Mouse (Mus musculus): ENCODE data around the gene Rabgap1l. TPM values are rescaled to one million over a fixed set of nuclear protein-coding genes. Genes with fewer than 3 reads are reported as not detected.

The Rabgap1l gene
- polyA plus RNA-seq, 1 experiment: 85.7 TPM

GRCm38 (mm10) chr1:160351146-160351879, 441.7 kb downstream of the Rabgap1l start:
- H3K27me3 ChIP-seq (replicated peaks): no peaks in the 10 kb centered on the region
- H3K4me1 ChIP-seq: peaks cover 27% of the 10 kb centered on the region
- H3K36me3 ChIP-seq (replicated peaks; ENCODE audit: low read length): no peaks in the 10 kb centered on the region
- no peaks in the 10 kb centered on the region for H3K9me3 ChIP-seq
- TF ChIP-seq FLI1 (IDR thresholded peaks at IDR 0.05; ENCODE audit: low read length) (no peak), GATA1 (IDR thresholded peaks at IDR 0.05; ENCODE audit: borderline replicate concordance, low read length) (no peak)
- H3K4me3 ChIP-seq (replicated peaks): peak overlapping the region; percentile 67

- Histone ChIP-seq H3K9me3 (no peaks in the 10 kb centered on the region), H3K4me3 (replicated peaks) (no peak overlapping the region), H3K36me3 (replicated peaks; ENCODE audit: low read length) (peaks cover 11% of the 10 kb centered on the region), H3K4me1 (peaks cover 34% of the 10 kb centered on the region), H3K27me3 (replicated peaks) (no peaks in the 10 kb centered on the region)
- TF ChIP-seq GATA1 (IDR thresholded peaks at IDR 0.05; ENCODE audit: borderline replicate concordance, low read length) (no peak), FLI1 (IDR thresholded peaks at IDR 0.05; ENCODE audit: low read length) (no peak)
Measured at GRCm38 (mm10) chr1:160340653-160341052, 452.4 kb downstream of the Rabgap1l start.

- TF ChIP-seq GATA1 (IDR thresholded peaks at IDR 0.05; ENCODE audit: borderline replicate concordance, low read length) (no peak), FLI1 (IDR thresholded peaks at IDR 0.05; ENCODE audit: low read length) (no peak)
- Histone ChIP-seq H3K4me1 (peaks cover 34% of the 10 kb centered on the region), H3K27me3 (replicated peaks) (no peaks in the 10 kb centered on the region), H3K36me3 (replicated peaks; ENCODE audit: low read length) (peaks cover 11% of the 10 kb centered on the region), H3K4me3 (replicated peaks) (no peak overlapping the region), H3K9me3 (no peaks in the 10 kb centered on the region)
Measured at GRCm38 (mm10) chr1:160339374-160339773, 453.6 kb downstream of the Rabgap1l start.

DNA sequence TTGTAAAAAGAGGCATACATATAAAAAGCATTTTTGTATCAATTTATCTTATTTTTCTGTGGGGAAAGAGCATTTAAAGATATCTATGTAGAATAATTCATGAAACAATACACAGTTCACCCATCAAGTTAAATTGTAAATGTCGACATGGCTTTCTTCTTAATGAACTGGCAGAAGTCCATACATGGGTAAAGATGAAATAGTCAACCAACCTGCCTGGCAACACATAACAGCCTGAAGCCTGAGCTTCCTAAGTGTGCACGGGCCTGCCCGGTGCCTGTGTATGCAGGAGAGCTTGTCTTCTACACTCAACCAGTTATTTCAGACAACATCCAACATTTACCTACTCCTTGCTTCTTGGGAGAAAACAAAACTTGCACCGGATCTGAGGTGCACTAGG, 458.2 kb downstream of the Rabgap1l start:
- TF ChIP-seq FLI1 (IDR thresholded peaks at IDR 0.05; ENCODE audit: low read length) (no peak), GATA1 (IDR thresholded peaks at IDR 0.05; ENCODE audit: borderline replicate concordance, low read length) (no peak)
- H3K4me3 ChIP-seq (replicated peaks): no peak overlapping the region

DNA sequence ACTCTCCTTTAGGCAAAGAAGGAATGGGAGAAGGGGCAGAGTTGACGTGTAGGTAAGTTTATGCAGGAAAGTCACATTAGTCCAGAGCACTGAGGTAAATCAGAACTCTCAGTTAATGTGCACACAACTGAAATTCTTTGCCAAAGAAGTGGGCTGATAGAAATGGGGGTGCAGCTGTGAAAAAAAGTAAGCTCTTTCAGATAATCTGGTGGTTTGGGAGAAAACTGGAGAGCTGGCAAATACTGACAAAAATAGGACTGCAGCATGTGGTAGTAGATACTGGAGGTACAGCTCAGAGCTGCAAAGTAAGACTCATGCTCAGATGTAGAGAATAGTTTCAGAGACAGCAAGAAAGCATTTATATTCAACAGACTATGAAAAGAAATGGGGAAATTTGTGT, 462.2 kb downstream of the Rabgap1l start:
- H3K36me3 ChIP-seq (replicated peaks; ENCODE audit: low read length): no peaks in the 10 kb centered on the region
- H3K4me1 ChIP-seq: peaks cover 75% of the 10 kb centered on the region
- no peaks in the 10 kb centered on the region for H3K9me3 ChIP-seq
- TF ChIP-seq GATA1 (IDR thresholded peaks at IDR 0.05; ENCODE audit: borderline replicate concordance, low read length) (no peak), FLI1 (IDR thresholded peaks at IDR 0.05; ENCODE audit: low read length) (no peak)
- H3K4me3 ChIP-seq (replicated peaks): peak overlapping the region; percentile 35
- no peaks in the 10 kb centered on the region for H3K27me3 ChIP-seq (replicated peaks)

More for the DNA sequence above, 458.2 kb downstream of the Rabgap1l start:
- H3K9me3 ChIP-seq: no peaks in the 10 kb centered on the region
- no peaks in the 10 kb centered on the region for H3K27me3 ChIP-seq (replicated peaks)
- H3K4me1 ChIP-seq: peaks cover 63% of the 10 kb centered on the region
- peaks cover 3% of the 10 kb centered on the region for H3K36me3 ChIP-seq (replicated peaks; ENCODE audit: low read length)

- Histone ChIP-seq H3K4me1 (peaks cover 81% of the 10 kb centered on the region), H3K4me3 (replicated peaks) (peak overlapping the region; percentile 75), H3K36me3 (replicated peaks; ENCODE audit: low read length) (no peaks in the 10 kb centered on the region), H3K27me3 (replicated peaks) (no peaks in the 10 kb centered on the region), H3K9me3 (no peaks in the 10 kb centered on the region)
- TF ChIP-seq FLI1 (IDR thresholded peaks at IDR 0.05; ENCODE audit: low read length): no peak
- no peak for TF ChIP-seq GATA1 (IDR thresholded peaks at IDR 0.05; ENCODE audit: borderline replicate concordance, low read length)
Measured at GRCm38 (mm10) chr1:160330222-160330621, 462.8 kb downstream of the Rabgap1l start.

DNA sequence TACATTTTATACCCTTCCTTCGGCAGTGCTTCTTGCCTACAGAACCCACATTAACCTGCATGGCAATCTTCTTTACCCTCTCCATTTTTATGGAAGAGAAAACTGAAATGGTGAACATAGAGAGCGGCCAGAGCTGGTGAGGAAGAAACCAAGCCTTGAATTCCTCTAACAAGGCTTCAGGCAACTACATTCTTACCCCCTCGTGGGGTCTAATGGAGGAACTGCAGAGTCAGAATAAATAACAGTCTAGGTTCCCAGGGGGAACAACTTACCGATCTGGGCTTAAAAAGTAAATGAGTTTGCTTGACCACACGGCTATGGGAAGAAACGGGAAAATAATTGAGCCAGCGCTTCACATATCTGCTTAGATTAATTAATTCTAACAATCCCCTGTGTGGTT, 463.2 kb downstream of the Rabgap1l start:
- Histone ChIP-seq H3K27me3 (replicated peaks) (no peaks in the 10 kb centered on the region), H3K36me3 (replicated peaks; ENCODE audit: low read length) (no peaks in the 10 kb centered on the region), H3K4me3 (replicated peaks) (peak overlapping the region; percentile 75), H3K4me1 (peaks cover 86% of the 10 kb centered on the region), H3K9me3 (no peaks in the 10 kb centered on the region)
- no peak for TF ChIP-seq FLI1 (IDR thresholded peaks at IDR 0.05; ENCODE audit: low read length)
- no peak for TF ChIP-seq GATA1 (IDR thresholded peaks at IDR 0.05; ENCODE audit: borderline replicate concordance, low read length)

DNA sequence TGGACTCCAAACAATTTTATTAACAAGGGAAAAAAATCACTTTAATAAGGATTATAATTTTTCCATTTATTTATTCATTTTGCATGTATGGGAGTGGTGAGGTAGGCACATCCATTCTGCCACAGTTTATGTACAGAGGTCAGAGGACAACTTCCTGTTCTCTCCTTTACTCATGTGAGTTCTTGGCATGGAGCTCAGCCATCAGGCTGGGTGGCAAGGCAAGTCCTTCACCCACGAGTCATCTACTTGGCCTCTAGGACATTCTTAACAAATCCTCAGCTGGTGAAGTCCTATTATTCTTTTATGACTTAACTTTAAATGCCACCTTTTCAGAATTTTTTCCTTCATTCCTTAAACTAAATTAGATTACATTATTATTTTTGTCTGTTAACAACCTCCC, 465.5 kb downstream of the Rabgap1l start:
- Histone ChIP-seq H3K27me3 (replicated peaks) (no peaks in the 10 kb centered on the region), H3K36me3 (replicated peaks; ENCODE audit: low read length) (no peaks in the 10 kb centered on the region), H3K4me3 (replicated peaks) (no peak overlapping the region), H3K9me3 (no peaks in the 10 kb centered on the region), H3K4me1 (peaks cover 89% of the 10 kb centered on the region)
- TF ChIP-seq FLI1 (IDR thresholded peaks at IDR 0.05; ENCODE audit: low read length): no peak
- TF ChIP-seq GATA1 (IDR thresholded peaks at IDR 0.05; ENCODE audit: borderline replicate concordance, low read length): no peak

- TF ChIP-seq GATA1 (IDR thresholded peaks at IDR 0.05; ENCODE audit: borderline replicate concordance, low read length): no peak
- no peak for TF ChIP-seq FLI1 (IDR thresholded peaks at IDR 0.05; ENCODE audit: low read length)
- Histone ChIP-seq H3K36me3 (replicated peaks; ENCODE audit: low read length) (no peaks in the 10 kb centered on the region), H3K4me3 (replicated peaks) (peak overlapping the region; percentile 73), H3K4me1 (peaks cover 73% of the 10 kb centered on the region), H3K27me3 (replicated peaks) (no peaks in the 10 kb centered on the region), H3K9me3 (no peaks in the 10 kb centered on the region)
Measured at GRCm38 (mm10) chr1:160325542-160325941, 467.5 kb downstream of the Rabgap1l start.

- peaks cover 4% of the 10 kb centered on the region; the same call in 1 of the 2 replicates for H3K9me3 ChIP-seq
- H3K4me1 ChIP-seq: peaks cover 33% of the 10 kb centered on the region
- H3K36me3 ChIP-seq (replicated peaks; ENCODE audit: low read length): peaks cover 6% of the 10 kb centered on the region
- no peak overlapping the region for H3K4me3 ChIP-seq (replicated peaks)
- no peaks in the 10 kb centered on the region for H3K27me3 ChIP-seq (replicated peaks)
- TF ChIP-seq GATA1 (IDR thresholded peaks at IDR 0.05; ENCODE audit: borderline replicate concordance, low read length) (no peak), FLI1 (IDR thresholded peaks at IDR 0.05; ENCODE audit: low read length) (no peak)
Measured at GRCm38 (mm10) chr1:160320690-160321089, 472.3 kb downstream of the Rabgap1l start.
